Mouse (Mus musculus): ENCODE measurements around the gene Iqcf3. TPM values are rescaled to one million over a fixed set of nuclear protein-coding genes. Genes with fewer than 3 reads are reported as not detected.

Gene Iqcf3
- polyA plus RNA-seq, 1 experiment from 2014 or later, result not detected

GRCm38 (mm10) chr9:106470991-106471750 is 90.3 kb downstream of the Iqcf3 start:
- H3K4me1 ChIP-seq (ENCODE audit: control insufficient read depth, insufficient read depth, low read depth, low read length), result no peaks in the 10 kb centered on the region; the same call in 1 of the 2 replicates
- ATAC-seq, result no peak
- no peak overlapping the region for H3K27ac ChIP-seq (ENCODE audit: low read depth, low read length)
- no peak overlapping the region for H3K9ac ChIP-seq (ENCODE audit: low read depth, low read length)
- 70% methylated on average over 14 of the region's 14 CpGs for WGBS
- no peaks in the 10 kb centered on the region for H3K36me3 ChIP-seq (ENCODE audit: control insufficient read depth, insufficient read depth, low read length)
- no peak overlapping the region for H3K4me2 ChIP-seq (ENCODE audit: low read length)
- no peaks in the 10 kb centered on the region for H3K27me3 ChIP-seq (replicated peaks; ENCODE audit: control insufficient read depth, insufficient read depth, low read length)
- no peaks in the 10 kb centered on the region for H3K9me3 ChIP-seq (ENCODE audit: control insufficient read depth, low read length)
- H3K4me3 ChIP-seq (ENCODE audit: low read length), result no peak overlapping the region

- H3K27ac ChIP-seq (ENCODE audit: low read depth, low read length), result no peak overlapping the region
- ATAC-seq, result no peak
- H3K9me3 ChIP-seq (ENCODE audit: control insufficient read depth, low read length), result no peaks in the 10 kb centered on the region
- H3K4me2 ChIP-seq (ENCODE audit: low read length), result no peak overlapping the region
- 81% methylated on average over 9 of the region's 9 CpGs for WGBS
- no peaks in the 10 kb centered on the region for H3K36me3 ChIP-seq (ENCODE audit: control insufficient read depth, insufficient read depth, low read length)
- no peak overlapping the region for H3K4me3 ChIP-seq (ENCODE audit: low read length)
- no peak overlapping the region for H3K9ac ChIP-seq (ENCODE audit: low read depth, low read length)
- peaks cover 12% of the 10 kb centered on the region for H3K4me1 ChIP-seq (ENCODE audit: control insufficient read depth, insufficient read depth, low read depth, low read length)
- no peaks in the 10 kb centered on the region for H3K27me3 ChIP-seq (replicated peaks; ENCODE audit: control insufficient read depth, insufficient read depth, low read length)
Measured at GRCm38 (mm10) chr9:106469776-106470175, 91.7 kb downstream of the Iqcf3 start.

GRCm38 (mm10) chr9:106469317-106469716 is 92.1 kb downstream of the Iqcf3 start:
- WGBS, result 78% methylated on average over 6 of the region's 6 CpGs
- no peak overlapping the region for H3K4me2 ChIP-seq (ENCODE audit: low read length)
- H3K9ac ChIP-seq (ENCODE audit: low read depth, low read length), result no peak overlapping the region
- H3K4me3 ChIP-seq (ENCODE audit: low read length), result no peak overlapping the region
- ATAC-seq, result no peak
- peaks cover under 1% of the 10 kb centered on the region; the same call in 1 of the 2 replicates for H3K36me3 ChIP-seq (ENCODE audit: control insufficient read depth, insufficient read depth, low read length)
- H3K9me3 ChIP-seq (ENCODE audit: control insufficient read depth, low read length), result no peaks in the 10 kb centered on the region
- H3K4me1 ChIP-seq (ENCODE audit: control insufficient read depth, insufficient read depth, low read depth, low read length), result peaks cover 17% of the 10 kb centered on the region
- H3K27me3 ChIP-seq (replicated peaks; ENCODE audit: control insufficient read depth, insufficient read depth, low read length), result no peaks in the 10 kb centered on the region
- H3K27ac ChIP-seq (ENCODE audit: low read depth, low read length), result no peak overlapping the region

- H3K4me1 ChIP-seq (ENCODE audit: control insufficient read depth, insufficient read depth, low read depth, low read length), result peaks cover 18% of the 10 kb centered on the region
- no peak overlapping the region for H3K4me2 ChIP-seq (ENCODE audit: low read length)
- peaks cover 10% of the 10 kb centered on the region for H3K36me3 ChIP-seq (ENCODE audit: control insufficient read depth, insufficient read depth, low read length)
- no peak for ATAC-seq
- WGBS, result 81% methylated on average over 7 of the region's 7 CpGs
- no peak overlapping the region for H3K4me3 ChIP-seq (ENCODE audit: low read length)
- H3K27ac ChIP-seq (ENCODE audit: low read depth, low read length), result no peak overlapping the region
- H3K27me3 ChIP-seq (replicated peaks; ENCODE audit: control insufficient read depth, insufficient read depth, low read length), result no peaks in the 10 kb centered on the region
- H3K9me3 ChIP-seq (ENCODE audit: control insufficient read depth, low read length), result no peaks in the 10 kb centered on the region
- H3K9ac ChIP-seq (ENCODE audit: low read depth, low read length), result no peak overlapping the region
Measured at GRCm38 (mm10) chr9:106467746-106468145, 93.7 kb downstream of the Iqcf3 start.

- no peak overlapping the region for H3K27ac ChIP-seq (ENCODE audit: low read depth, low read length)
- 88% methylated on average over 6 of the region's 6 CpGs for WGBS
- peaks cover 16% of the 10 kb centered on the region for H3K36me3 ChIP-seq (ENCODE audit: control insufficient read depth, insufficient read depth, low read length)
- H3K4me2 ChIP-seq (ENCODE audit: low read length), result no peak overlapping the region
- no peak overlapping the region for H3K9ac ChIP-seq (ENCODE audit: low read depth, low read length)
- H3K9me3 ChIP-seq (ENCODE audit: control insufficient read depth, low read length), result no peaks in the 10 kb centered on the region
- H3K27me3 ChIP-seq (replicated peaks; ENCODE audit: control insufficient read depth, insufficient read depth, low read length), result no peaks in the 10 kb centered on the region
- H3K4me1 ChIP-seq (ENCODE audit: control insufficient read depth, insufficient read depth, low read depth, low read length), result peaks cover 18% of the 10 kb centered on the region
- no peak overlapping the region for H3K4me3 ChIP-seq (ENCODE audit: low read length)
- ATAC-seq, result no peak
Measured at GRCm38 (mm10) chr9:106466721-106467120, 94.7 kb downstream of the Iqcf3 start.

GRCm38 (mm10) chr9:106465571-106466200 is 95.7 kb downstream of the Iqcf3 start, which contains the start of gene Gpr62:
Gene Gpr62, minus strand, starts transcription at chr9:106465938.
- Histone ChIP-seq H3K4me3 (ENCODE audit: low read length) (peak within 1 kb of the TSS; percentile 57), H3K9ac (ENCODE audit: low read depth, low read length) (peak within 1 kb of the TSS; percentile 83), H3K4me1 (ENCODE audit: control insufficient read depth, insufficient read depth, low read depth, low read length) (peaks cover 18% of the 10 kb centered on the region), H3K4me2 (ENCODE audit: low read length) (peak within 1 kb of the TSS; percentile 97), H3K27ac (ENCODE audit: low read depth, low read length) (peak within 1 kb of the TSS; percentile 93), H3K27me3 (replicated peaks; ENCODE audit: control insufficient read depth, insufficient read depth, low read length) (no peaks in the 10 kb centered on the region), H3K9me3 (ENCODE audit: control insufficient read depth, low read length) (no peaks in the 10 kb centered on the region), H3K36me3 (ENCODE audit: control insufficient read depth, insufficient read depth, low read length) (peaks cover 20% of the 10 kb centered on the region)
- WGBS, result 27% methylated on average over 19 of the region's 26 CpGs
- ATAC-seq, result peak; percentile 60

GRCm38 (mm10) chr9:106464751-106465541 is 96.5 kb downstream of the Iqcf3 start:
- peak overlapping the region; percentile 93 for H3K27ac ChIP-seq (ENCODE audit: low read depth, low read length)
- H3K4me1 ChIP-seq (ENCODE audit: control insufficient read depth, insufficient read depth, low read depth, low read length), result peaks cover 18% of the 10 kb centered on the region
- peak; percentile 84 for ATAC-seq
- no peaks in the 10 kb centered on the region for H3K9me3 ChIP-seq (ENCODE audit: control insufficient read depth, low read length)
- H3K4me2 ChIP-seq (ENCODE audit: low read length), result peak overlapping the region; percentile 97
- peak overlapping the region; percentile 57 for H3K4me3 ChIP-seq (ENCODE audit: low read length)
- WGBS, result 2% methylated on average over 74 of the region's 99 CpGs
- H3K27me3 ChIP-seq (replicated peaks; ENCODE audit: control insufficient read depth, insufficient read depth, low read length), result no peaks in the 10 kb centered on the region
- peaks cover 23% of the 10 kb centered on the region for H3K36me3 ChIP-seq (ENCODE audit: control insufficient read depth, insufficient read depth, low read length)
- H3K9ac ChIP-seq (ENCODE audit: low read depth, low read length), result peak overlapping the region; percentile 83

GRCm38 (mm10) chr9:106463122-106464063 is 98.0 kb downstream of the Iqcf3 start:
- Histone ChIP-seq H3K36me3 (ENCODE audit: control insufficient read depth, insufficient read depth, low read length) (peaks cover 23% of the 10 kb centered on the region), H3K9ac (ENCODE audit: low read depth, low read length) (peak overlapping the region; percentile 35; the same call in 1 of the 2 replicates)
- whole genome bisulfite sequencing, result 73% methylated on average over 21 of the region's 21 CpGs

More at GRCm38 (mm10) chr9:106463122-106464063, 98.0 kb downstream of the Iqcf3 start:
- Histone ChIP-seq H3K27me3 (replicated peaks; ENCODE audit: control insufficient read depth, insufficient read depth, low read length) (no peaks in the 10 kb centered on the region), H3K4me2 (ENCODE audit: low read length) (no peak overlapping the region), H3K27ac (ENCODE audit: low read depth, low read length) (no peak overlapping the region), H3K9me3 (ENCODE audit: control insufficient read depth, low read length) (no peaks in the 10 kb centered on the region), H3K4me3 (ENCODE audit: low read length) (no peak overlapping the region), H3K4me1 (ENCODE audit: control insufficient read depth, insufficient read depth, low read depth, low read length) (peaks cover 23% of the 10 kb centered on the region)
- no peak for ATAC-seq
